Mouse (Mus musculus) olfactory bulb, adult 2 months (tissue): ENCODE measurements around the gene Zfp148.

Experiments
- CTCF ChIP-seq: fragments of 200-500 bp; IDR thresholded peaks from 2 replicates; pipeline ENCODE4 v1.5.1; 2012; ENCODE audit warnings: low read depth, mild to moderate bottlenecking, low read length, moderate library complexity; ENCODE audit not compliant: insufficient read depth
- POLR2A ChIP-seq: fragments of 200-500 bp; IDR thresholded peaks from 2 replicates; pipeline ENCODE4 v1.6.1; 2012; ENCODE audit warnings: mild to moderate bottlenecking, low read depth, low read length, moderate library complexity; ENCODE audit not compliant: insufficient read depth

- TF ChIP-seq CTCF = no peak
- no peak for TF ChIP-seq POLR2A
Measured at GRCm38 (mm10) chr16:33454306-33454705, 73.7 kb downstream of the Zfp148 start.
